Mouse (Mus musculus) monocyte, adult 2 months (primary cell): ENCODE data around the gene Vmn1r127.
"Not testable (repeated sequence)": the region's sequence is repeated elsewhere in the genome, so short reads cannot be mapped to it uniquely, and the experiment has no call there.

Source experiments
- DNase-seq, 2 experiments: peaks; one replicate each; pipeline ENCODE4 v3.0.0; 2022; ENCODE audit warnings: low spot score in 2 of 2, low read depth in 1 of 2

Gene Vmn1r127

DNA sequence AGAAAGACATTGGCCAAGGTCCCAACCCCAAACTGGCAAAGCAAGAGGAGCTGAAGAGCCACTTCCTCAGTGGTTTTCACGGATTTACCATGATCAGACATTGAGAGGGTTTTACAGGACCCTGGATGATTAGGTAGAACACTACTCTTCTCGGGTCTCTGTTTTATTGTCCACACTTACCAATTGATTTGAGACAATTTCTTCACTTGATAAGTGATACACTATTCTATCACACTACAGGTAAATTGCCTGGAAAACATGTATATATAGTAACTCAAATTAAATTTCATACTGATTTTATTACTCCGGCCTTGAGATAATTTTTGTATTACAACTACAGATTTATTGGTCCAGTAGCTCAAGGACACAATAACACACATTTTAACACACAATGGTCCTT lies at the start of gene Vmn1r127:
Gene Vmn1r127 (minus strand): TSS at position 101 of the 400 bp plus-strand sequence.
- not testable (repeated sequence) for DNase-seq

DNA sequence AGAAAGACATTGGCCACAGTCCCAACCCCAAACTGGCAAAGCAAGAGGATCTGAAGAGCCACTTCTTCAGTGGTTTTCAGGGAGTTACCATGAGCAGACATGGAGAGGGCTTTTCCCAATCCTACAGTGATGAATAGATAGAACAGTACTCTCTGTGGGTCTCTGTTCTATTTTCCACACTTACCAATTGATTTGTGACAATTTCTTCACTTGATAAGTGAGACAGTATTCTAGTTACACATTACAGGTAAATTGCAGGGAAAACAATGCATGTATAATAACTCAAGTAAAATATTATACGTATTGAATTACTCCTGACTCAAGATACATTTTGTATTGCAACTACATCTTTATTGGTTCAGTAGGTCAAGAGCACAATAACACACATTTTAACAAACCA lies 41.5 kb upstream of the Vmn1r127 start, which contains the start of gene Vmn1r129:
Gene Vmn1r129 (minus strand): TSS at position 101 of the 400 bp plus-strand sequence.
- not testable (repeated sequence) for DNase-seq

DNA sequence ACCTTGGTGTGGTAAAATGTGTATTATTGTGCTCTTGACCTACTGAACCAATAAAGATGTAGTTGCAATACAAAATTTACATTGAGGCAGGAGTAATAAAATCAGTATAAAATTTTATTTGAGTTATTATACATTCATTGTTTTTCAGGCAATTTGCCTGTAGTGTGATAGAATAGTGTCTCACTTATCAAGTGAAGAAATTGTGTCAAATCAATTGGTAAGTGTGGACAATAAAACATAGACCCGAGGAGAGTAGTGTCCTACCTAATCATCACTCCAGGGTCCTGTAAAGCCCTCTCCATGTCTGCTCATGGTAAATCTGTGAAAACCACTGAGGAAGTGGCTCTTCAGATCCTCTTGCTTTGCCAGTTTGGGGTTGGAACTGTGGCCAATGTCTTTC lies 29.4 kb upstream of the Vmn1r127 start, which contains the start of gene Vmn1r128:
Gene Vmn1r128 (plus strand): TSS at position 301 of the 400 bp plus-strand sequence.
- DNase-seq, result not testable (repeated sequence)

DNA sequence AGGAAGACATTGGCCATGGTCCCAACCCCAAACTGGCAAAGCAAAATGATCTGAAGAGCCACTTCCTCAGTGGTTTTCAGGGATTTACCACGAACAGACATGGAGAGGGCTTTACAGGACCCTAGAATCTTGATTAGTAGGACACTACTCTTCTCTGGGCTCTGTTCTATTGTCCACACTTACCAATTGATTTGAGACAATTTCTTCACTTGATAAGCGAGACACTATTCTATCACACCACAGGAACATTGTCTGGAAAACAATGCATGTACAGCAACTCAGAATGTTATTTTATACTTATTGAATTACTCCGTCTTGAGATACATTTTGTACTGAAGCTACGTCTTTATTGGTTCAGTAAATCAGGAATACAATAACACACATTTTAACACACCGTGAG lies 18.3 kb downstream of the Vmn1r127 start, which contains the start of gene Vmn1r126:
Gene Vmn1r126 (minus strand): TSS at position 101 of the 400 bp plus-strand sequence.
- DNase-seq, result not testable (repeated sequence)

DNA sequence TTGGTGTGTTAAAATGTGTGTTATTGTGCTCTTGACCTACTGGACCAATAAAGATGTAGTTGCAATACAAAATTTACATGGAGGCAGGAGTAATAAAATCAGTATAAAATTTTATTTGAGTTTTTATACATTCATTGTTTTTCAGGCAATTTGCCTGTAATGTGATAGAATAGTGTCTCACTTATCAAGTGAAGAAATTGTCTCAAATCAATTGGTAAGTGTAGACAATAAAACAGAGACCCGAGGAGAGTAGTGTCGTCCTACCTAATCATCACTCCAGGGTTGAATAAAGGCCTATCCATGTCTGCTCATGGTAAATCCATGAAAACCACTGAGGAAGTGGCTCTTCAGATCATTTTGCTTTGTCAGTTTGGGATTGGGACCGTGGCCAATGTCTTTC lies 47.8 kb downstream of the Vmn1r127 start, which contains the start of gene Vmn1r125:
Gene Vmn1r125 (plus strand): TSS at position 301 of the 400 bp plus-strand sequence.
- not testable (repeated sequence) for DNase-seq
